Mouse (Mus musculus) heart, postnatal 36 days (tissue): ENCODE measurements around the gene Spata17. TPM values are rescaled to one million over a fixed set of nuclear protein-coding genes. Genes with fewer than 3 reads are reported as not detected.
A peak's percentile ranks its signal among the peaks of the same experiment; 100 is the strongest.
"Not testable (repeated sequence)": the region's sequence is repeated elsewhere in the genome, so short reads cannot be mapped to it uniquely, and the experiment has no call there.

ENCODE experiments used
- DNase-seq, 2 experiments: peaks; one replicate each; pipeline ENCODE4 v3.0.0; 2021 to 2022
- intact Hi-C: fragments of 180-260 bp; cut with DNase I; formaldehyde crosslinking; loops from one replicate; pipeline ENCODE4 v1.15.1; 2025
- total RNA-seq, 2 experiments: library from RNA; stranded (reverse); gene quantifications; 2 replicates each; pipeline ENCODE4 v1.2.3; 2021

Spata17 gene
- total RNA-seq, 2 experiments from 2014 or later = 0.49 to 0.50 TPM

DNA sequence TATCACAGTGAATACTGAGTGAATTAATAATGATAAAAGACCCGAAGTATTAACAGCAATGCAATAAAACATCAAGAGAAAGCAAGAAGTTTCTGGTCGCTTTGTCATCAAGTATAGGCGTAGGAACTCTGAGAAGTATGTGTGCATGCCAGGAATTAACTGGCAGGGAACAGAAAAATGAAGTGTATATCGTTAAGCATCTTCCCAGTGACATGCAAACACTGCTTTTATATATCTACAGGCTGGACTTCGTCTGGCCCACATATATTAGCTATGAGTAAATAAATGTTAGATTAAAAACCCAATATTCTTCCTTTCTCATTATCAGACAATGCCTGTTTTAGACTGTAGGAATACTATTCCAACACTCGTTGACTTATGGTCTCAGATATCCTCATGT is 9.8 kb downstream of the Spata17 start:
- intact Hi-C loops = no loop called here
- DNase-seq = no peak

DNA sequence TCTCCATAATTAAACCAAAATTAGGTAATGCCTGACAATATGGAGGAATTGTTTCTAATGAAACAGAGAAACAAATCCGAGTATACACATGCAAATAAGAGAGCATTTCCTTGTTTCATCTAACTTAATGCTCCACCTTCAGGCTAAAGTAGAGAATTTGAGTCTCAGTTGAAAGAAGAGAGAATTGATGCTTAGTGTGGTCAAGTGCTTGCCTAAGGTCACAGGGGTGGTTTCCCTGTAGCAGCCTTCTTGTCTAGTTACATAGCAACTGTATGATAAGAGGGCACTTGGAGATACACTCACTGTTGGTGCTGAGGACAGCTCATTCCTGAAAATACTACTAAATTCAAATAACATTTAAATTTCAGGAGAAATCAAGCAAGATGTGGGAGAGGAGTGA is 36.7 kb downstream of the Spata17 start:
- DNase-seq = no peak
- intact Hi-C loops = no loop called here

DNA sequence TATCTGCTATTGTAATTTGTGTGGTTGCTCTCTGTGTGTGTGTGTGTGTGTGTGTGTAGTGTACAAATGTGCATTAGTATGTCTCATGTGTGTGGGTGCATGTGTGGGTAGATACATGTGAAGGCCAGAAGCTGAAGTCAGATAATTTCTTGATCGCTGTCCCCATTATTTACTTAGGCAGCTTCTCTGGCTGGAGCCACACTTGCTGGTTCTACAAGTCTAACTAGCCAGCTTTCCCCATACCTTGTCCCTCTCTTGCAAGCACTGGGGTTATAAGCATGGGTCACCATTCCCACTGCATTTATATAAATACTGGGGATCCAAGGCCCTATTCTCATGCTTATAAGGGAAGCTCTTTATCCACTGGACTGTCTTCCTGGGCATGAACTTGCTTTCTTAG is 39.3 kb downstream of the Spata17 start:
- intact Hi-C loops = no loop called here
- no peak for DNase-seq

- DNase-seq = no peak
- intact Hi-C loops = no loop called here
Observed at GRCm38 (mm10) chr1:187170361-187170760, 44.9 kb downstream of the Spata17 start.

DNA sequence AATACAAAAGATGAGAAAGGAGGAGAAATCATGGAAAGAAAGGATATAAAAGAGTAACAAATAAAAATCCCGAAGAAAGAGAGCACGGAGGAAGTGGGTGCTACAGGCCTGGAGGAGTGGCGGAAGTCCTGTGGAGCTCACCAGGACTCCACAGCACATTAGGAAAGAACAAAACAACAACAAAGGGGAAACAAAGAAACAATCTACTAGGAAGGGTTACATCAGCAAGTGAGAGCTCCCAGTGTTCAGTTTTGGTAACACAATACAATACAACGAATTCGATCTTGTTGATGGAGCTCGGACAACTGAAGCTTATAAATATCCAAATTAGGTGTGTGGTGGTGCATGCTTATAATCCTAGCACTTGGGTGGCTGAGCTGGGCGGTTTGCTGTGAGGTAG is 45.6 kb downstream of the Spata17 start:
- intact Hi-C loops = no loop called here
- no peak for DNase-seq

- no peak for DNase-seq
- intact Hi-C loops = no loop called here
Observed at GRCm38 (mm10) chr1:187163571-187163970, 51.7 kb downstream of the Spata17 start.

- no peak for DNase-seq
- intact Hi-C loops = no loop called here
Observed at GRCm38 (mm10) chr1:187155658-187156057, 59.6 kb downstream of the Spata17 start.

DNA sequence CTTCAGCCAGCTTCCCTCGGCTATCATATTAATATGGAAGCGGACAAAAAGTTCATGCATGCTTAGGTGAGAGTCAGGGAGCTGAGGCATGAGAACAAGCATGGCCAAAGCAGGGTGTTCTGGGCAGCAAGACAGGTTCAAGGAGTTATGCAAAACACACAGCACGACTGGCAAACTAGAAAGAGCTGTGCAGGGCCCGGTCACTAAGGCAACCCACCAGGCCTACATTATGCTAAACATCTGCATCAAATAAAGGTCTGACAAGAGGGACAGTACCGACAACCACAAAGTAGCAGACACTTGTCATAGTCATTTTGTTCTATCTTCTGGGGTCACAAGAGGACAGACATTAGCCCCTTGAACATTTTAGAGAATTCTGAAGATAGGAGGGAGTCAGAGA is 61.6 kb downstream of the Spata17 start:
- intact Hi-C loops = no loop called here
- no peak for DNase-seq

DNA sequence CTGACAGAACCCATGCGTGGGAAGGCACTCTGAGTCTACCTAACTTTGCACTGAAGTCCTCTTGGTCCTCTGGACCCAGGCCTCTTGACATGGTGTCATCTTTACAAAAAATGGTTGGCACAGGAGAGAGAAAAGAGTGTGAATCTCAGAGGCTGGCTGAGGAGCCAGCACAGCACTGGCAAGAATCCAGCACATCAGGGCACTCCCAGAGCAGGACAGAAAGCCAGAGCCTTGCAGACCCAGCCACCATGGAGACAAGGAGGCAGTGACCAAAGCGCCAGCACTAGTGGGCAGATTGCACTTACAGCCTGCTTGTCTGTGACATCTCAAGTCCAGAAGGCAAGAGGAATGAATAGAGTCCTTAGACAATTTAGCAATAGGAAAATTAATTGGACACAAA is 62.7 kb downstream of the Spata17 start:
- intact Hi-C loops = no loop called here
- DNase-seq = no peak

- no peak for DNase-seq
- intact Hi-C loops = no loop called here
Observed at GRCm38 (mm10) chr1:187142984-187143383, 72.3 kb downstream of the Spata17 start.

DNA sequence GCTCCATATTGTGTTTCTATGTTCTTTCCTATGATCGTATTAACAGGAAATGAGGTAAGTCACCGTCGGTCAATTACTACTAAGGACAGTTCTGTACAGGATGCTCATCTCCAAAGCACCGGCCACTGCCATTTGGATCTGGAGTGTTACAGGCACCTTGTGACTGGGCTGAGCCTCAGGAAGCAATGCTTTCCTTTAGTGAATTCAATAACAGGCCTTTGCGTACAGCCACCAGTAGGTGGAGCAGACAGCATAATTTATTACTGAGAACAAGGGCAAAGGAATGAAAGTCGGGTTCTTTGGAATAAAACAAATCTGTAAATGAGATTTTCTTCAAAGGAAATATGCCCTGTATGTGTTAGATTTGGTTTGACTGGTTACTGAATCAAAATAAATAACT is 77.8 kb downstream of the Spata17 start:
- intact Hi-C loops = loop anchor here (5.0 to 10.0 kb wide), 3 partner anchors 215 to 1765 kb away; no protein-coding TSS in a partner anchor
- peak; percentile 25 to 41 for DNase-seq

DNA sequence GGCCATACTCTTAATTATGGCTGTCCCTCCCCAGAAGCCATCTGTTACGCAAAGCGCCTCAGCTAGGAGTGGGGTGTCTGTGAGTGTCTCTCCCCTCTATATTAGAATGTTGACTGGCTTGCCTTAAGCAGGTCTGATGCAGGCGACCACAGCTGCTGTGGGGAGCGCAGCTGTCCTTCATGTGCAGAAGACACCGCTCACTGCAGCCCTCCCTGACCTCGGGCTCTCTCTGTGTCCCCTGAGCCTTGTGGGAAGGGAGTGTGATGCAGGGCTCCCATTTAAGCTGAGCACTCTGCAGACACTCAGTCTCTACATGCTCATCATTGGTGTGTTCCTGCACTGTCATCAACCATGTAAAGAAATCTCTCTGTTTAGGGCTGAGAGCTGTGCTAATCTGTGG is 79.4 kb downstream of the Spata17 start:
- intact Hi-C loops = loop anchor here (5.0 to 10.0 kb wide), 3 partner anchors 216 to 1766 kb away; no protein-coding TSS in a partner anchor
- DNase-seq = no peak

DNA sequence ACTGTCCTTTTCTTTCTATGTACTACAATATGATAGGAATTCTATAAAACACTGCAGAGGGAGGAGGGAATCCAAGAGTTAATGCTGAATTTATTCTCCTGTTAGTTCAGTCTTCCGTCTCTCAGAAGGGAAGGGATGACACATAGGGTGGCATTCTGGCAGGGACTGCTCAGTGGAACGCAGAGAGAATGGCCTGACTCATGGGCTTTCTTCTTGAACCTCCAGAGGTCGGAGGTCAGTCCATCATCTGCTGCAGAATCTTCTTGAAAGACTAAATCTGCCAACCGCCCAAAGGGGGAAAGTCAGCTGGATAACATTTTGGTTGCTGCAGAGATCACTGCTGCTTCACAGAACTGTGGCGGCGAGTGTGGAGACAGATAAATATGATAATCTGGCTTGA is 81.4 kb downstream of the Spata17 start:
- DNase-seq = no peak
- intact Hi-C loops = loop anchor here (10.0 kb wide), 1 partner anchor 841 kb away; no protein-coding TSS in a partner anchor

GRCm38 (mm10) chr1:187132348-187132747 is 82.9 kb downstream of the Spata17 start:
- intact Hi-C loops = loop anchor here (10.0 kb wide), 1 partner anchor 842 kb away; no protein-coding TSS in a partner anchor
- DNase-seq = no peak

DNA sequence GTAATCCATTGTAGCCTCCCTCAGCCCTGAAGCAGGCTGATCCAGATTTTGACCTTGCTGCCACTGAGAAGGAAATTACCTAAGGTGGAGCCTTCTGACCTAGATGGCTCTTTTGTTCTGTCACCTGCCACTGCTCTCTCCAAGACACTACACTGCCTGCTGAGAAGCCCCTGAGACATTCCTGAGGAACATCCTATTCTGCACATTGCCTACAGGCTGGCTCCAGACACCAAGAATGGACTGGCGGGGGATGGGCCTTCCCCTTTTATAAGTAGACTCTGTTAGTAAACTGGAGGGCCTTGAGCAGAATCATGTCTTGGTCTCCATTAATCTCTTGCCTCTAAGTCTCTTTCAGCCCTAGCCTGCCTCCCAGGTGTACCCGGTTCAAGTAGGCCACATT is 87.7 kb downstream of the Spata17 start:
- intact Hi-C loops, DNase-seq: not testable (repeated sequence)

GRCm38 (mm10) chr1:187125733-187126132 is 89.5 kb downstream of the Spata17 start:
- DNase-seq = no peak
- intact Hi-C loops = no loop called here

DNA sequence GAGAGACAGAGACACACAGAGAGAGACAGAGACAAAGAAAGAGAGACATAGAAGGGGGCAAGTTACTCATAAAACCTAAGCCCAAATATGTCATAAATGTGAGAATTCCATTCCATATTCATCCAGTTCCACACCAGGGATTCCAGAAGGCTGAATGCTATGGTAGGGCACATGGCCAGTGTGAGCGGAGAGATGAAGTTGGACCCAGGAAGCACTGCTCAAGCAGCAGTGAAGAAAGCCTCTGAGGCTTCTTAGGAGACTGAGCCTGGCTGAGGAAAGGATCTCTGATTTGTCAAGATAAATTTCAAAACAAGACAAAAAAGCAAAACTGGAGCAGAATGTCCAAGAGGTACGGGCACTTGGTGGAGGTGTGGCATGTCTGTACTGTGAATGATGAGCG is 90.3 kb downstream of the Spata17 start:
- no peak for DNase-seq
- intact Hi-C loops = no loop called here

GRCm38 (mm10) chr1:187119300-187119699 is 96.0 kb downstream of the Spata17 start:
- intact Hi-C loops = no loop called here

DNA sequence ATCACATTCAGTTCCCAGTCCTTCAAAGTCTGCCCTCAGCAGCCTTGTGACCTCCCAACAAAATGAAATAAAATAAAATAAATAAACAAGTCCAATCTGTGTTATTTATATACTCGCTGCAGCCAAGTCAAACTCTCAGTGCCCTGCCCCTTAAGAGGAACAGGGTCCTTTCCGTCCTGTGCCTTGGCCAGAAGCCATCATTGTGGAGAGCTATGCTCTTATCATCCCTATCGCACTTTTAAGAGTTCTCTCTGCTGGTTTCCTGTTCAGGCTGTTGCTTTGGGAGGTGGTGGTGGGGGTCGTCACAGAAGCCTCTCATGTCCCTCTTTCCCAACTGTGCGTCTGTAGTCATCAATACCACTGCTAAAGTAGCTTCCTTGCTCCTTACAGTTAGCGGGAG is 97.2 kb downstream of the Spata17 start:
- DNase-seq = no peak
- intact Hi-C loops = no loop called here

More at GRCm38 (mm10) chr1:187119300-187119699, 96.0 kb downstream of the Spata17 start:
- no peak for DNase-seq

DNA sequence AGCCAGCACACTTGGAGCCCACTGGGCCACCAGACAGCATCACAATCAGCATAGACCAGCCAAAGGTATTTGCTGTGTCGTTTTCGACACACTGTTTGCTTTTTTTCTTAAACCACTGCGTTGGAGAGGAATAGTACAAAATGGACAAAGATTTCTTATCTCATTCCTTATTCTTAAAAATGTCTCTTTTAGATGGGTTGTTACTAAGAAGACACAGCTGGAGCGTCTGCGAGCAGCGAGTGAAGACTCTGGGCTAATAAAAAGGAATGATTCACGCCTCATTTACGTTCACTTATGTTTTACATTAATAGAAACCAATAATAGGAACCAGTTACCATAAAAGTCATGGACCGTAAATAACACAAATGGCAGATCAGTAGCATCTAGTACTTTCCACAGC is 101.5 kb downstream of the Spata17 start:
- intact Hi-C loops = no loop called here
- DNase-seq = no peak

DNA sequence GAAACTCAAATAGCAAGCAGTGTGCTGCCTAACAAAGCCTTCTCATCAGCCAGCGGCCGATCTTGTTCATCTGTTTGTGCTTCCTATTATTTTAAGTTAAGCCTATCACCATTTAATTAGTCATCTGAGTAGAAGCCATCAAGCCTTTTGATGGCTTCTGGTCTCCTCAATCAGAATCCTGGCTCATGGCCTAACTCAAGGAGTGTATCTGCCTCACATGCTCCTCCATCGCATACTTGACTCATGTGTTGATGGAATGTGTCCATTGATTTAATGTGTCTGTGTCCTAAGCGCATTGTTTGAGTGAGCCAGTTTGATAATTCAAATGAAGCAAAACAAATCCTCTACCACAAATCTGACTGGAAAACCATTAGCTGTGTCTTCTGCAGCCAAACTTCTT is 113.1 kb downstream of the Spata17 start:
- DNase-seq = no peak
- intact Hi-C loops = no loop called here

DNA sequence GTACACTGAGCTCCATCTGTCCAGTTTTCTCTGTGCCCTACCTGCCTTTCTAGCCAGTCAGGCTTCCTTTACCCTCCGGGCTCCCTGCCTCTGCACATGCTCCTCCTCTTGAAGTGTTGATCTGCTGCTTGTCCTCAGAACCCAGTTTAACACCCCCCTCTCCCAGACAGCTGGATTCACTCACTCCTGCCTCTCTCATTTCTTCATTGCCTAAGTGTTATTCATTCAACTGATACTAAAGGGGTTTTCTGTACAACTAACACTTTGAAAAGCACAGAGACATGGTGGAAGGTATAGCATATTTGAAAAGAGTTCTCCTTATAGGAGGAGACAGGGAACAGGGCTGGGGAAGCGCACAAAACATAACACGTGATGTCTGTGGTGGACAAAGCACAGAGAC is 114.1 kb downstream of the Spata17 start:
- intact Hi-C loops = no loop called here
- no peak for DNase-seq

- intact Hi-C loops = no loop called here
- no peak for DNase-seq
Observed at GRCm38 (mm10) chr1:187100624-187101023, 114.6 kb downstream of the Spata17 start.
